26 mouse cellular contexts compared by ENCODE assay signal in the genomic region with DNA sequence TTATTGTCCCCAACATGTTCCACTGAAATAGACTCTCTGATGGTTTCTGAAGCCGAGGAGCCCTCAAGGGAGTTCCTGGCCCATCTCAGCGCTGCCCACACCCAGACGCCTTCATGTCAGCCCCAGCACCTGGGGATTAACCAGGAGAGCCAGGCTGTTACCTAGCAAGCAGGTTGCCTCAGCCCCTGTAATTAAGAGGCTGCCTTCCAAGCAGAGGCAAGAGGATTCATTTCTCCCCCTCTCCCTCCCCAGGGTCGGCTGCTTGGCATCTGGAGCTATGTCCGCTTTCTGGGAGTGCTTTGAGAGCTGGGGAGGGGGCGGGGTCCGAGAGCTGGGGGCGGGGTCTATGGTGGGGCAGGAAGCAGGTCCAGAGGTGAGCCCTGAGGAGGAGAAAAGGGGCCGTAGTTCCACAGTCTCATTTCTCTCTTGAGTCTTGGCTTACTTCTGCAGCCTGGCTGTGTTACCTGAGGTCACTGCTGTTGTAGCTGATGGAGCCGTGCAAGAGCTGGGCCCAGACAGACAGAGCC. TPM values are rescaled to one million over a fixed set of nuclear protein-coding genes. Genes with fewer than 3 reads are reported as not detected.
DNase-seq lines count a peak whose midpoint lies in the region; ATAC-seq and TF ChIP-seq lines count a peak whose summit lies in the region.
"Had no signal": no experiment of that assay in that cellular context is flagged by ENCODE, and none has a peak within 500 bp of the region (broad histone marks: within the 10 kb centered on the region; RNA-seq: fewer than 3 reads in every experiment).

No protein-coding gene starts in this region.

- H3K27me3 ChIP-seq in heart, embryonic 13.5 days (replicated peaks) = peaks cover 4% of the 10 kb centered on the region; the same call in 1 of the 2 replicates
- peaks cover 5% of the 10 kb centered on the region for H3K27me3 ChIP-seq in embryonic facial prominence, embryonic 10.5 days (replicated peaks; ENCODE audit: low read depth, poor library complexity, severe bottlenecking)
- H3K27me3 ChIP-seq in limb, embryonic 12.5 days = no peaks in the 10 kb centered on the region
- H3K27me3 ChIP-seq: lung, embryonic 15.5 days; midbrain, embryonic 15.5 days had no signal

- H3K4me3 ChIP-seq in heart, embryonic 13.5 days = no peak overlapping the region
- no peak overlapping the region for H3K4me3 ChIP-seq in embryonic facial prominence, embryonic 10.5 days
- H3K4me3 ChIP-seq in limb, embryonic 12.5 days (replicated peaks) = no peak overlapping the region
- H3K4me3 ChIP-seq in left cerebral cortex, adult 2 months = no peak overlapping the region
- H3K4me3 ChIP-seq: hindbrain, embryonic 13.5 days; layer of hippocampus, adult 2 months; liver, embryonic 15.5 days; lung, embryonic 15.5 days; midbrain, embryonic 15.5 days; myocyte; neural tube, embryonic 13.5 days had no signal

- ATAC-seq in heart, embryonic 13.5 days (ENCODE audit: extremely low read depth, insufficient number of reproducible peaks, low FRiP score, low TSS enrichment) = no peak
- no peak for ATAC-seq in limb, embryonic 12.5 days (ENCODE audit: insufficient number of reproducible peaks, insufficient read depth, low FRiP score, low TSS enrichment, low read depth)
- ATAC-seq: forebrain, embryonic 16.5 days; midbrain, embryonic 15.5 days had no signal

- H3K36me3 ChIP-seq in heart, embryonic 13.5 days = no peaks in the 10 kb centered on the region
- H3K36me3 ChIP-seq in embryonic facial prominence, embryonic 10.5 days (replicated peaks) = no peaks in the 10 kb centered on the region
- no peaks in the 10 kb centered on the region for H3K36me3 ChIP-seq in limb, embryonic 12.5 days
- H3K36me3 ChIP-seq: hindbrain, embryonic 13.5 days; liver, embryonic 15.5 days; lung, embryonic 15.5 days; midbrain, embryonic 15.5 days; neural tube, embryonic 13.5 days had no signal

- H3K9ac ChIP-seq in heart, embryonic 13.5 days = peak overlapping the region; percentile 5; the same call in 1 of the 2 replicates
- H3K9ac ChIP-seq in limb, embryonic 12.5 days (replicated peaks) = 0 out of 2 replicates have a peak overlapping the region, but pooled peaks have one; percentile 8
- H3K9ac ChIP-seq: hindbrain, embryonic 13.5 days; liver, embryonic 15.5 days; lung, embryonic 15.5 days; midbrain, embryonic 15.5 days; neural tube, embryonic 13.5 days had no signal

- H3K4me2 ChIP-seq in heart, embryonic 13.5 days = no peak overlapping the region
- H3K4me2 ChIP-seq in limb, embryonic 12.5 days = 0 out of 2 replicates have a peak overlapping the region, but pooled peaks have one; percentile 13
- H3K4me2 ChIP-seq: hindbrain, embryonic 13.5 days; liver, embryonic 15.5 days; lung, embryonic 15.5 days; midbrain, embryonic 15.5 days; neural tube, embryonic 13.5 days had no signal

- H3K27ac ChIP-seq in heart, embryonic 13.5 days (replicated peaks) = no peak overlapping the region
- peak overlapping the region; percentile 71 for H3K27ac ChIP-seq in embryonic facial prominence, embryonic 10.5 days (replicated peaks)
- H3K27ac ChIP-seq in limb, embryonic 12.5 days = peak overlapping the region; percentile 62
- no peak overlapping the region for H3K27ac ChIP-seq in left cerebral cortex, adult 2 months
- H3K27ac ChIP-seq: hindbrain, embryonic 13.5 days; layer of hippocampus, adult 2 months; liver, embryonic 15.5 days; lung, embryonic 15.5 days; midbrain, embryonic 15.5 days; neural tube, embryonic 13.5 days had no signal

- DNase-seq in heart, adult 8-10 months (ENCODE audit: low spot score) = no peak
- DNase-seq in ES-CJ7 (ENCODE audit: low read depth, low spot score) = peak; percentile 36
- DNase-seq in embryonic facial prominence, embryonic 10.5 days (ENCODE audit: low spot score) = peak; percentile 57
- DNase-seq in retina, embryonic 14.5 days (ENCODE audit: low spot score) = no peak
- DNase-seq in left cerebral cortex, adult 2 months (ENCODE audit: extremely low spot score in 1 of 2, low spot score in 2 of 2) = no peak
- DNase-seq in urinary bladder, postnatal 25 days (ENCODE audit: low spot score) = no peak
- DNase-seq: adrenal gland, postnatal 36 days; cerebellum, adult 9-10 months; gastrocnemius, postnatal 25 days; heart, postnatal 10 days; kidney, postnatal 25 days; layer of hippocampus, postnatal 36 days; liver; lung, postnatal 4 days had no signal

- no peak for TF ChIP-seq CTCF in left cerebral cortex, adult 2 months (IDR thresholded peaks at IDR 0.05)

- H3K9me3 ChIP-seq in heart, embryonic 13.5 days = no peaks in the 10 kb centered on the region
- H3K9me3 ChIP-seq in embryonic facial prominence, embryonic 10.5 days = no peaks in the 10 kb centered on the region
- H3K9me3 ChIP-seq in limb, embryonic 12.5 days = no peaks in the 10 kb centered on the region
- H3K9me3 ChIP-seq: hindbrain, embryonic 13.5 days; liver, embryonic 15.5 days; lung, embryonic 15.5 days; midbrain, embryonic 15.5 days; neural tube, embryonic 13.5 days had no signal

- H3K4me1 ChIP-seq in heart, embryonic 13.5 days = peaks cover 19% of the 10 kb centered on the region
- peaks cover 19% of the 10 kb centered on the region for H3K4me1 ChIP-seq in embryonic facial prominence, embryonic 10.5 days
- peaks cover 13% of the 10 kb centered on the region for H3K4me1 ChIP-seq in limb, embryonic 12.5 days (replicated peaks)
- H3K4me1 ChIP-seq: liver, embryonic 15.5 days; lung, embryonic 15.5 days; midbrain, embryonic 15.5 days had no signal

- intact Hi-C loops in left cerebral cortex, adult 2 months (cut with DNase I) = no loop called here

- 27% methylated on average over 10 of the region's 10 CpGs for WGBS in heart, embryonic 13.5 days
- 27% methylated on average over 10 of the region's 10 CpGs for WGBS in embryonic facial prominence, embryonic 10.5 days
- 25% methylated on average over 10 of the region's 10 CpGs for WGBS in limb, embryonic 12.5 days

RNA-seq across cellular contexts. Expression of gene Extl1, which starts 5.5 kb away (rescaled TPM):
- 2.7 and 3.3 TPM in 2 replicates for polyA plus RNA-seq in heart, embryonic 13.5 days (2015; fragmentation: Nextera tagmentation; extraction: Ambion mirVana)
- 10 to 100 TPM; 20.5 to 28.9 (median 23.9) TPM for total RNA-seq in heart, adult 8-10 months (2022)
- polyA plus RNA-seq in embryonic facial prominence, embryonic 10.5 days (2016; fragmentation: Nextera tagmentation; extraction: Ambion mirVana) = 0.25 and 0.66 TPM in 2 replicates
- polyA plus RNA-seq in limb, embryonic 12.5 days (2016; fragmentation: Nextera tagmentation; extraction: Ambion mirVana) = 3.4 and 4.1 TPM in 2 replicates
- total RNA-seq in left cerebral cortex, adult 2 months (2021) = 10 to 100 TPM; 46.7 to 48.9 TPM
- total RNA-seq: common myeloid progenitor, adult 5-6 weeks; megakaryocyte-erythroid progenitor cell, adult 5-6 weeks had no signal

RNA-seq across cellular contexts. Expression of gene Pafah2, which starts 18.0 kb away (rescaled TPM):
- polyA plus RNA-seq in heart, embryonic 13.5 days (2015; fragmentation: Nextera tagmentation; extraction: Ambion mirVana) = 9.0 and 9.9 TPM in 2 replicates
- 10 to 100 TPM in 1 of 4 experiments, 1 to 10 TPM in 3; 6.8 to 10.7 (median 9.1) TPM for total RNA-seq in heart, adult 8-10 months (2022)
- polyA plus RNA-seq in embryonic facial prominence, embryonic 10.5 days (2016; fragmentation: Nextera tagmentation; extraction: Ambion mirVana) = 7.0 and 8.3 TPM in 2 replicates
- polyA plus RNA-seq in limb, embryonic 12.5 days (2016; fragmentation: Nextera tagmentation; extraction: Ambion mirVana) = 9.7 and 10.9 TPM in 2 replicates
- total RNA-seq in left cerebral cortex, adult 2 months (2021) = 1 to 10 TPM; 6.5 to 6.9 TPM

RNA-seq across cellular contexts. Expression of gene Slc30a2, which starts 35.2 kb away (rescaled TPM):
- polyA plus RNA-seq in heart, embryonic 13.5 days (2015; fragmentation: Nextera tagmentation; extraction: Ambion mirVana) = 0.11 and 0.19 TPM in 2 replicates
- total RNA-seq in heart, adult 8-10 months (2022) = under 1 TPM; 0.32 to 0.94 (median 0.55) TPM
- 0.07 TPM in 1 of 2 replicates, not detected in the other for polyA plus RNA-seq in embryonic facial prominence, embryonic 10.5 days (2016; fragmentation: Nextera tagmentation; extraction: Ambion mirVana)
- polyA plus RNA-seq in limb, embryonic 12.5 days (2016; fragmentation: Nextera tagmentation; extraction: Ambion mirVana) = 0.06 and 0.15 TPM in 2 replicates
- not detected for total RNA-seq in left cerebral cortex, adult 2 months (2021)
- total RNA-seq: common myeloid progenitor, adult 5-6 weeks; layer of hippocampus, adult 2 months; layer of hippocampus, postnatal 36 days; megakaryocyte-erythroid progenitor cell, adult 5-6 weeks had no signal
- polyA plus RNA-seq: hindbrain, embryonic 13.5 days had no signal

Comparison
In these comparisons a context has a peak if more than half of its experiments do, and no peak if none do; other contexts are left out.
1. H3K27ac ChIP-seq: peak in embryonic facial prominence, embryonic 10.5 days (single experiment) and limb, embryonic 12.5 days (single experiment); none in heart, embryonic 13.5 days (single experiment) and left cerebral cortex, adult 2 months (single experiment).
2. DNase-seq: peak in ES-CJ7 (single experiment) and embryonic facial prominence, embryonic 10.5 days (single experiment); none in heart, adult 8-10 months (single experiment), retina, embryonic 14.5 days (single experiment), left cerebral cortex, adult 2 months (0 of 2) and urinary bladder, postnatal 25 days (single experiment).